Mouse (Mus musculus) cerebellum, postnatal 10 days (tissue): ENCODE data around the gene Tbx3.
A peak's percentile ranks its signal among the peaks of the same experiment; 100 is the strongest.

Experiments
- DNase-seq, 2 experiments: peaks; one replicate each; pipeline ENCODE4 v3.0.0; 2021; ENCODE audit warnings: mixed read lengths in 2 of 2

Gene Tbx3

DNA sequence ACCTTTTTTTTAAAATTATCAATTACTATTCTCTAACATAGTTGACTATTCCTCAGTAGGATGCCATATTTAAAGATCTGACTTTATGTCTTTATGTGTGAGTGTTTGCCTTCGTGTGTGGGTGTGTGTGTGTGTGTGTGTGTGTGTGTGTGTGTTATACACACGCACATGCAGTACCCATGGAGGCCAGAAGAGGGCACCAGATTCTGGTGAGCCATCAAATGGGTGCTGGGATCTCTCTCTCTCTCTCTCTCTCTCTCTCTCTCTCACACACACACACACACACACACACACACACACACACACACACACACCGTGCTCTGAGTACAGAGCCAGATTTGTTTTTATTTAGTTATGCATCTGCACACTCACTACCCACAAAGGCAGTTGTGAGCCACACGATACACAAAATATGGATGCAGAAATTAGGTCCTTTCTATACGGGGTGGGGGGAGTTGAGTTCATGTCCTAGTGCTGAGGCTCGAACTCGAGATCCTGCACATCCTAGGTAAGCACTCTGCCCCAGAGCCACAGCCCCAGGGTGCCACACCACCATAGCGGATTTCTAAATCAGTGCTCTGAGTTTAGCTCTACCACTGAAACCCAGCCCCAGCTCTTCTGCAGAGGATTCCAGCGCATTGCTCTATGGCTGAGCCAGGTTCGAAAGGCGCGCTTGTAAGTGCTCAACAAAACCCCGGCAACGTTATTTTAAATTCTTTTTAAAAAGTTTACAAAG lies 38.5 kb downstream of the Tbx3 start:
- DNase-seq, result no peak

- DNase-seq, result no peak
Measured at GRCm38 (mm10) chr5:119709826-119710559, 39.5 kb downstream of the Tbx3 start.

GRCm38 (mm10) chr5:119710756-119711155 lies 40.3 kb downstream of the Tbx3 start:
- DNase-seq, result peak; percentile 16 to 28

- DNase-seq, result no peak
Measured at GRCm38 (mm10) chr5:119711626-119712025, 41.2 kb downstream of the Tbx3 start.

GRCm38 (mm10) chr5:119712679-119713246 lies 42.3 kb downstream of the Tbx3 start:
- DNase-seq, result peak; percentile 89 to 91

DNA sequence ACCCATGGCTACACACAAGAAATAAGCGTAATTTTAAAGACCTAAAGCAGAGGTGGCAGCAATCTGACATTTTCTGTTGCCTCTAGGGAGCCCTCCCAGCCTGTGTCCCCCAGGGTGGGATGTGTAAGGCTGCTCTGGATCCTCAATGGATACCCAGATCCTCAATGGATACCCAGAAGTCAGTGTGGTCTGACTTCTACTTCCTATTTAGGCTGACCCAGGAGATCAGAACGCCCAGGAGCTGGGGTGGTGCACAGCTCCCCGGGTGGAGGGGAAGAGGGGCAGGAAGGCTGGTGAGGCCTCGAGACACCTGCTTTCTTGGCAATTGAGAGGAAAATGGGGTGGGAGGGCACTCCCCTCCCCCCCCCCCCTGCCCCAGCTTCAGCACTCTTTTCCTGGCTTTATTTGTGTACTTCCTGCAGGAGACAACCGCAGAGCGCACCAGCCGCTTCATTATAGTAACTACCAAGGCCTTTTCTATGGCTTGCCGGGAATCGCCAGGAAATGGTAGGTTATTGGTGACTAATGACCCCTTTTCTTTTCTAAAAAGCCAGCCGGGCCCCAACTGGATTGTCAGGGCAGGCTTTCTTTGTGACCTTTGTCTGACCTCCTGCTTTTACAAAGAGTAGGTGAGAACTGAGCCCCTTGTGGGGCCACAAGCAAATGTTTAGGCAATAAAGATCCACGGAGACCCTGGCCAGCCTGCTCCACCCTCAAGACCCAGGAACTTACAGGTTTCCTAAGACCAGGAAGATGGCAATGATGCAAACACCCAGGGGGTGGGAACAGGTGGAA lies 50.2 kb downstream of the Tbx3 start:
- DNase-seq, result no peak

DNA sequence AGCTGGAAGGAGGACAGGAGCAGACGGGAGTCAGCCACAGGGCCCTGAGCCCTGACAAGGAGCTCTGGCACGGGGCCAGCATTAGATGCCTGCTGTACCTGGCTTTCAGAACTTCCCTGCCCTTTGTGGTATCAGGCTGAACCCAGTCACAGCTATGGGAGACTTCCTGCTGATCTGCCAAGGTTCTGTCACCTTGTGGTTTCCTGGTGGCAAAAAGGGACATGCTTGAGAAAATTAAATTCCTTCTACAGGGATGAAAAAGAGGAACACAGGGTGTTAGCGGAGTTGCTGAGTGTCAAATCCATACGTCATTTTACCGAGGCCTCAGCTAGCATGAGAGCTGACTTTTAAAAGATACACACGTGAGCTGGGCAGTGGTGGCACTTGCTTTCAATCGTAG lies 62.5 kb downstream of the Tbx3 start:
- peak; percentile 37 to 47 for DNase-seq
